Mouse (Mus musculus) CH12F3 (cell line): ENCODE measurements around the gene Tent5b.

Source experiments
- in situ Hi-C: fragments of 300-500 bp; cut with MboI; formaldehyde crosslinking; loops from 2 replicates; pipeline ENCODE4 v1.14.3; 2020; ENCODE audit warnings: low sequenced_read_pairs

Tent5b gene

GRCm38 (mm10) chr4:133469122-133469521 lies 10.8 kb upstream of the Tent5b start:
- in situ Hi-C loops, result no loop called here

- in situ Hi-C loops, result no loop called here
Measured at GRCm38 (mm10) chr4:133471135-133471821, 8.7 kb upstream of the Tent5b start.

DNA sequence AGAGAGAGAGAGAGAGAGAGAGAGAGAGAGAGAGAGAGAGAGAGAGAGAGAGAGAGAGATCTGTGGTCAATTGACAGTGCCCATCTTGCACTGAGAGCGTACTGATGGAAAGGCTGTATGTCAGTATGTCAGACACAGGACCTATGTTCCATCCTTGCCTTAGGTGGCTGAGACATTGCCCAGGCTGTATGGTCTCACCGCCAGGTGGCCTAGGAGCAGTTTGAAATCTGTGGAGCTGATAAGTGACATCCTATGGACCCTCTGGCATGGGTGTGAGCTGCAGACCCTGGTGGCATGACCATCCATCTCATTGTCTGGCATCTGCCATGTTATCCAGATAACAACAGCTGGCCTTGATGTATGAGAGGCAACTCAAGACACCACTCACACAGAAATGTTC lies 6.1 kb upstream of the Tent5b start:
- in situ Hi-C loops, result no loop called here

DNA sequence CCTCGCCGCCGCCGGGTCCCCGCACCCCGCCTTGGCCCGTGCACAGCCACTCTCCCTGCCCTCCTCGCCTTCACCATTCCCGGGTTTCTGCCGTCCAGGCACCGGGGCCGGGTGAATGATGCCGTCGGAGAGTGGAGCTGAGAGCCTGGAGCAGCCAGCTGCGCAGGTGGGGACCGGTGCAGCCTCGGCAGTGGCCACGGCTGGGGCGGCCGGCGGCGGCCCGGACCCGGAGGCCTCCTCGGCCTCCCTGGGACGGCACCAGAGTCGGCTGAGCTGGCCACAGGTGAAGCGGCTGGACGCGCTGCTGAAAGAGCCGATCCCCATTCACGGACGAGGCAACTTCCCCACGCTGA lies 229 bp downstream of the Tent5b start:
- in situ Hi-C loops, result no loop called here

DNA sequence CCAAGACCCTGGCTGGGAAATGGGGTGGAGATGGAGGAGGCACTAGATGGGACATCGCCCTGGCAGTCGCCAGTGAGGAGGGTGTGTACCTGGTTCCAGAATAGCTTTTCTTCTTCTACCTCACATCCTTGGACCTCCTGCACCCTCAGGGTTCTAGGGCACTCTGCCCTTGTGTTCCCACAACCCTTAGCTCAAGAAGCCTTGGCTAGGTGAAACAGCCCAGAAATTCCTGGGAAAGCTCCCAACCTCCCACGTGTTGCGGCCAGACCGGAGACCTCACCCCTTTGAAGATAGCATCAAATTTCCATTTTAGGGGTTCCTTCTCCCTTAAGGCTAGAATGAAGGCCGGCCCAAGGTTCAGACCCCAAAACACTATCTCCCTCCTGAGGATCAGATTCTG lies 822 bp downstream of the Tent5b start:
- in situ Hi-C loops, result no loop called here

- in situ Hi-C loops, result no loop called here
Measured at GRCm38 (mm10) chr4:133481488-133481887, 1.6 kb downstream of the Tent5b start.

DNA sequence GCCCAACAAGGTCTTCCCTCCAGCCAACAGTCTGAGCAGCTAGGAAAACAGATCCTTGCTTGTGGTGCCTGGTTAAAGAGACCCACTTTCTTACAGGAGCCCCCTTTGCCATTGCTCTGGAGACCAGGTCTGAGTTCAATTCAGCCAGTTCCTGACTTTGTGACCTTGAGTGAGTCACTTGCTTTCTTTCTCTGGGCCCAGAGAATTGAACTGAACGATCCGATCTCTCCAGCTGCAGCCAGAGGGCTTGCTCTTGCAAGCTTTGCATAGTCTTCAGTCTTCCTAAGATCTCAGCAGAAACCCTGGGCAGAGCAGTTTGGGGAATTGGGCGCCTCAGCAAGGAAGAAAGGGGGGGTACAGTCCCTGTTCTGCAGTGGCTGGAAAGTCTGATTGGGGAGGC lies 2.5 kb downstream of the Tent5b start:
- in situ Hi-C loops, result no loop called here

GRCm38 (mm10) chr4:133484266-133485025 lies 4.5 kb downstream of the Tent5b start:
- in situ Hi-C loops, result no loop called here

- in situ Hi-C loops, result no loop called here
Measured at GRCm38 (mm10) chr4:133485691-133486425, 5.9 kb downstream of the Tent5b start.

DNA sequence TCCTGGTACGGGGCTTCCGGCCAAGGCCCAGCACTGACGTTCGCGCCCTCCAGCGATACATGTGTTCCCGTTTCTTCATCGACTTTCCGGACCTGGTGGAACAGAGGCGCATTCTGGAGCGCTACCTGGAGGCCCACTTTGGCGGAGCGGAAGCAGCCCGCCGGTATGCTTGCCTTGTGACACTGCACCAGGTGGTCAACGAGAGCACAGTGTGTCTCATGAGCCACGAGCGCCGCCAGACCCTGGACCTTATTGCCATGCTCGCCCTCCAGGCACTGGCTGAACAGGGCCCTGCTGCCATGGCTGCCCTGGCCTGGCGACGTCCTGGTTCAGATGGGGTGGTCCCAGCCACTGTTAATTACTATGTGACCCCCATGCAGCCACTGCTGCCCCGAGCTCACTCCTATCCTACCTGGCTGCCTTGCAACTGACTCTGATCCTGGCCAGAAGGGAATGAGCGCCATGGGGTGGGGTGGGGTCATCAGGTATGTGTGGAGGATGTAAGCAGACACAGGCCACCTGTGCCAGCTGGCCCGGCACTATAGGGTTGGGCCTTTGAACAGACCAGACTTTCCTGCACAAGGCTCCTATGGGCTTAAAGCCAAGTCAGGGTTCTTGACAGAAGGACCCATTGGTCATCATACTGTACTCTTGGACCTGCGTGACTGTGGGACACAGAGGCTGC lies 6.9 kb downstream of the Tent5b start:
- in situ Hi-C loops, result no loop called here

DNA sequence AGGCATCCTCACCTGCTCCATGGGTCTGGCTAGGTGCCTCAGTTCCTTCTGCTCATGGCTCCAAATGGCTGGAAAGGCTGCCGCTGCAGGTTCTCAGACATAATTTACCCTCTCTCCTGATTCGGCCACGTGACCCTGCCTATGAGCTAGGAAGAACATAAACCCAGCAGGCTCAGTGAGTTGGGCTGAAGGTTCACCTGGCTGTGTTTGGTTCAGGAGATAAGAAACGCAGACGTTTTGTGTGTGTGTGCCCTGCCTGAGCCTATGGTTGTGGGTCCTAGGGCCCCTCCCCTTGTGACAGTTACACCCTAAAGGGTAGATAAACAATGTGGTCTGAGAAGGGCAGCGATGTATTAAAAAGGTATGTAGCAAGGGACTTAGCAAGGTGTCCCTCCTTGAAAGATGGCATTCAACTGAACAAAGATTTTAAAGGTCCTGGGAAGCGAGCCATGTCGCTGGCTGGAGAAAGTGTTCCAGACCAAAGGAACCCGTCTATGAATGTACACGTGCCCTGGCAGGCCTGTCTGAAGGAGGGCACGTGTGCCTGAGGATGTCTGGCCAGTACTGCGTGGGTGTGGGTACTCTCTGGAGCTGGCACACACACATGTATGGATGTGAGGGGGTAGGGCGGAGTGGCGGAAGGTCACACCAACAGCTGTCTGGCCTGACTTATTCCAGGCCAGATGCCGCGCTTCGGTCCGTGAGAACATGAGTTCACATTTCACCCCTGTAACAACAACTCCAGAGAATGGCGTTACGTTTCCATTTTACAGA lies 8.9 kb downstream of the Tent5b start:
- in situ Hi-C loops, result no loop called here

- in situ Hi-C loops, result no loop called here
Measured at GRCm38 (mm10) chr4:133489489-133490245, 9.7 kb downstream of the Tent5b start.

GRCm38 (mm10) chr4:133491800-133492199 lies 11.9 kb downstream of the Tent5b start:
- in situ Hi-C loops, result no loop called here

GRCm38 (mm10) chr4:133493895-133494294 lies 14.0 kb downstream of the Tent5b start:
- in situ Hi-C loops, result no loop called here

GRCm38 (mm10) chr4:133494432-133494831 lies 14.5 kb downstream of the Tent5b start:
- in situ Hi-C loops, result no loop called here

- in situ Hi-C loops, result no loop called here
Measured at GRCm38 (mm10) chr4:133494867-133495266, 14.9 kb downstream of the Tent5b start.

GRCm38 (mm10) chr4:133495711-133496110 lies 15.8 kb downstream of the Tent5b start:
- in situ Hi-C loops, result no loop called here

DNA sequence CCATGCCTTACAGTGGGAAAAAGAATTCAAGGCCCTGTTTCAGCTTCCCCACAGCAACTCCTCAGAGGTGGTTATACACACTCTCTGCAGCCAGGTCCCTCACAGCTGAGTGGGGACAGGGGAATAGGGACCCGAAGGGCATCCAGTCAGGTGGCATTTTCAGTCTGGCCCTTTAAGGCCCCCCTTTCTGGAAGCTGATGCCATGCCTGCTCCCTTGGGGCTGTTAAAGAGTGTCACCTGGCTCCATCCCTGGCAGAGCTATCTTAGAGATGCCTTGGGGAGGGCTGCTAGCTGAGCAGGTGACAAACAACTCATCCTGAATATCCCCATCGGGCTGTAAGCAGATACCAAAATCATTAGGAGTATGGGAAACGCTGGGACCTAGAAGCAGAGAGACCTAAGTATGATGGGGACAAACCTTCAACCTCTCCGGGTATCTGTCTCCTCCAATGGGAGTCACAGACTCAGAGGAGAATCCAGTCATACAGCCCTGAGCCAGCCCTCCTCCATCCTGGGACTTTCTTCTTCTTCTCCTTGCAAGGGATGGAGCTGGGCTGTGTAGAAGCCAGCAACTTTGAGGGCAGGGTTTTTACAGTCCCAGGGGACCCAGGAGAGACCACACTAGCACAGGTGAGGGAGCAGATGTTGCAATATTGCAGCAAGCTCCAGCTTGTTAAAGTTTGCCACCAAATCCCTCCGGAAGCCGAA lies 17.0 kb downstream of the Tent5b start:
- in situ Hi-C loops, result no loop called here

DNA sequence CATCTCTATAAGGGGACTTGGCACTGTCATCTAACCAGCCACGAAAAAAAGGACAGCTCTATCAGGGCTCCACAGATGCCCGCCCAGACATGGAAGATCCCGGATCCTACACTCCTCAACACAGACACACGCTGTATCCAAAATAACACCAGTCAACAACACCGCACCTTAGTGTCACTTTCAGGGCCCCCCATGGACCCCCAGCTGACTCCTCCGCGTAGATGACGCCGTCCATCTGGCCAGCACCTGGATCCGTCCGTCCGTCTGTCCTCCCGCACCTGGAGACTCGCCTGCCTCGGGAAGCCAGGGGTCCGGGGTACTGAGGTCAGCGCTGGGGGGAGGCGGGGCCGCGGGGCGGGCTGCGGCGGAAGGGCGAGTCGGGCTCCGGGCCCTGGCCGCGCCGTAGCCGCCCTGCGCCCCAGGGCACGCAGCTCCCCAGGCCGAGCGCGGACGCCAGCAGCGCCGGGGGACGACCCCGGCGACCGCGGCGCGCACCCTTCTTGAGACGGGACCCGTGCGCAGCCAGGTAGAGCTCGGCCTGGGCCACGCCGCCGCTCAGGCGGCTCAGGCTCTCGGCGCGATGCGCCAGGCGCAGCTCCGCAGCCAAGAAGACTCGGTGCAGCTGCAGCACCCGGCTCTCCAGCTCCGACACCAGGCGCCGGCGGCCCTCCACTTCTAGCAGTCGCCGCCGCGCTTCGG lies 17.7 kb downstream of the Tent5b start:
- in situ Hi-C loops, result no loop called here
